Mouse (Mus musculus) bone marrow macrophage, adult 2 months (primary cell): Measurements from ENCODE around the gene Kcne2.

Experiments
- CTCF ChIP-seq: IDR thresholded peaks from 2 replicates; pipeline ENCODE4 v1.5.1; 2012; ENCODE audit warnings: low read depth, mild to moderate bottlenecking, low read length, moderate library complexity
- POLR2A ChIP-seq: IDR thresholded peaks from 2 replicates; pipeline ENCODE4 v1.6.1; 2012; ENCODE audit warnings: mild to moderate bottlenecking, low read depth, low read length, borderline replicate concordance

DNA sequence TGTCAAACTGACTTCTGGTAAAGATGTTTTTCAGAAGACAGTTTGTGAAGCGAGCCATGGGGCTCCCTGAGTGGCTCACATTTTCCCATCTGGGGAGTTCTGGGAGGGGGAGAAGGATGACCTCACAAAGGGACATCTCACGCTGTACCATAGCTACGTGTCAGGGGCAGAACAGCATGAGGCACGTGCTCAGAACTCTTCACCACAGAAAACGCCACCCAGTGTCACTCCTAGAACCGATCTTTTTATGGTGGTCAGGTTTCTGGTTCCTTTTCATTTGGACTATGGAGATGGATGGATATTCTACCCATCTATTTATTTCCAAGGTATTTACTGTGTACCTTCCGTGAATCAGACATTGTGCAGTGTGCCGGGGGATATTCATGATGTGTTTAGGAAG, 29.2 kb downstream of the Kcne2 start, which contains the start of gene Fam243:
- TF ChIP-seq POLR2A (no peak), CTCF (no peak)
